Mouse (Mus musculus) small intestine, adult 2 months (tissue): Measurements from ENCODE around the gene B430306N03Rik.

ENCODE experiments used
- CTCF ChIP-seq: fragments of 200-500 bp; IDR thresholded peaks from 2 replicates; pipeline ENCODE4 v1.5.1; 2012; ENCODE audit warnings: low read depth, mild to moderate bottlenecking, control low read depth, inconsistent platforms, low read length, moderate library complexity, mixed read lengths; ENCODE audit not compliant: insufficient replicate concordance, insufficient read length; ENCODE audit errors: extremely low read depth
- POLR2A ChIP-seq: fragments of 200-500 bp; IDR thresholded peaks from 2 replicates; pipeline ENCODE4 v1.6.1; 2012; ENCODE audit warnings: low read depth, mild to moderate bottlenecking, control low read depth, inconsistent platforms, low read length, moderate library complexity

GRCm38 (mm10) chr17:48300861-48301260 is 15.1 kb upstream of the B430306N03Rik start:
- TF ChIP-seq POLR2A (no peak), CTCF (no peak)
